Mouse (Mus musculus): Measurements from ENCODE around the gene Ythdc1. TPM values are rescaled to one million over a fixed set of nuclear protein-coding genes. Genes with fewer than 3 reads are reported as not detected.
A peak's percentile ranks its signal among the peaks of the same experiment; 100 is the strongest.
"Not testable (repeated sequence)": the region's sequence is repeated elsewhere in the genome, so short reads cannot be mapped to it uniquely, and the experiment has no call there.

The Ythdc1 gene
- polyA plus RNA-seq, 1 experiment from 2014 or later: 42.2 TPM

GRCm38 (mm10) chr5:86836378-86836777 lies 32.4 kb downstream of the Ythdc1 start:
- not testable (repeated sequence) for H3K4me1 ChIP-seq; H3K27ac ChIP-seq; H3K9me3 ChIP-seq; H3K4me2 ChIP-seq; H3K27me3 ChIP-seq (replicated peaks); H3K4me3 ChIP-seq (replicated peaks); H3K36me3 ChIP-seq; H3K9ac ChIP-seq; ATAC-seq (ENCODE audit: insufficient read depth, low FRiP score, low read depth)
- WGBS: 90% methylated on average over 4 of the region's 4 CpGs

GRCm38 (mm10) chr5:86838110-86838509 lies 34.1 kb downstream of the Ythdc1 start:
- Histone ChIP-seq H3K27ac (no peak overlapping the region), H3K4me2 (no peak overlapping the region)

GRCm38 (mm10) chr5:86839472-86839871 lies 35.5 kb downstream of the Ythdc1 start:
- Histone ChIP-seq H3K4me1 (no peaks in the 10 kb centered on the region), H3K36me3 (no peaks in the 10 kb centered on the region; the same call in 1 of the 2 replicates)

More at GRCm38 (mm10) chr5:86838110-86838509, 34.1 kb downstream of the Ythdc1 start:
- H3K9me3 ChIP-seq: no peaks in the 10 kb centered on the region
- WGBS: 71% methylated on average over 1 of the region's 1 CpGs
- H3K9ac ChIP-seq: no peak overlapping the region
- H3K27me3 ChIP-seq (replicated peaks): no peaks in the 10 kb centered on the region
- ATAC-seq (ENCODE audit: insufficient read depth, low FRiP score, low read depth): no peak
- H3K4me3 ChIP-seq (replicated peaks): no peak overlapping the region
- no peaks in the 10 kb centered on the region for H3K4me1 ChIP-seq
- H3K36me3 ChIP-seq: no peaks in the 10 kb centered on the region; the same call in 1 of the 2 replicates

GRCm38 (mm10) chr5:86840207-86840606 lies 36.2 kb downstream of the Ythdc1 start:
- H3K4me1 ChIP-seq: no peaks in the 10 kb centered on the region
- no peak for ATAC-seq (ENCODE audit: insufficient read depth, low FRiP score, low read depth)
- H3K36me3 ChIP-seq: no peaks in the 10 kb centered on the region; the same call in 1 of the 2 replicates
- no peaks in the 10 kb centered on the region for H3K9me3 ChIP-seq
- no peaks in the 10 kb centered on the region for H3K27me3 ChIP-seq (replicated peaks)
- no peak overlapping the region for H3K9ac ChIP-seq
- no peak overlapping the region for H3K4me2 ChIP-seq
- WGBS: 89% methylated on average over 2 of the region's 2 CpGs
- no peak overlapping the region for H3K4me3 ChIP-seq (replicated peaks)
- H3K27ac ChIP-seq: no peak overlapping the region

More at GRCm38 (mm10) chr5:86839472-86839871, 35.5 kb downstream of the Ythdc1 start:
- Histone ChIP-seq H3K4me3 (replicated peaks) (no peak overlapping the region), H3K9me3 (no peaks in the 10 kb centered on the region), H3K27ac (no peak overlapping the region), H3K27me3 (replicated peaks) (no peaks in the 10 kb centered on the region), H3K4me2 (no peak overlapping the region), H3K9ac (no peak overlapping the region)
- ATAC-seq (ENCODE audit: insufficient read depth, low FRiP score, low read depth): no peak
- 63% methylated on average over 1 of the region's 1 CpGs for WGBS

- not testable (repeated sequence) for H3K27ac ChIP-seq; H3K27me3 ChIP-seq (replicated peaks); ATAC-seq (ENCODE audit: insufficient read depth, low FRiP score, low read depth)
Observed at GRCm38 (mm10) chr5:86841261-86841660, 37.2 kb downstream of the Ythdc1 start.

GRCm38 (mm10) chr5:86850104-86850503 lies 46.1 kb downstream of the Ythdc1 start:
- H3K4me2 ChIP-seq: no peak overlapping the region
- no peak overlapping the region for H3K27ac ChIP-seq
- H3K27me3 ChIP-seq (replicated peaks): no peaks in the 10 kb centered on the region
- no peak for ATAC-seq (ENCODE audit: insufficient read depth, low FRiP score, low read depth)
- no peak overlapping the region for H3K9ac ChIP-seq
- H3K4me1 ChIP-seq: no peaks in the 10 kb centered on the region
- no peaks in the 10 kb centered on the region for H3K9me3 ChIP-seq
- no peak overlapping the region for H3K4me3 ChIP-seq (replicated peaks)
- H3K36me3 ChIP-seq: no peaks in the 10 kb centered on the region

More at GRCm38 (mm10) chr5:86841261-86841660, 37.2 kb downstream of the Ythdc1 start:
- not testable (repeated sequence) for H3K4me3 ChIP-seq (replicated peaks); H3K4me2 ChIP-seq; H3K9me3 ChIP-seq; H3K4me1 ChIP-seq; H3K36me3 ChIP-seq; H3K9ac ChIP-seq

GRCm38 (mm10) chr5:86851658-86852057 lies 47.6 kb downstream of the Ythdc1 start:
- WGBS: 48% methylated on average over 5 of the region's 5 CpGs
- no peak overlapping the region for H3K4me2 ChIP-seq
- no peak for ATAC-seq (ENCODE audit: insufficient read depth, low FRiP score, low read depth)

GRCm38 (mm10) chr5:86856505-86856904 lies 52.5 kb downstream of the Ythdc1 start:
- H3K9me3 ChIP-seq; H3K4me1 ChIP-seq; H3K9ac ChIP-seq; H3K27me3 ChIP-seq (replicated peaks); H3K4me3 ChIP-seq (replicated peaks); H3K36me3 ChIP-seq; H3K4me2 ChIP-seq: not testable (repeated sequence)
- peak overlapping the region; percentile 73; the same call in 1 of the 2 replicates for H3K27ac ChIP-seq
- ATAC-seq (ENCODE audit: insufficient read depth, low FRiP score, low read depth): 0 out of 2 replicates have a peak, but pooled peaks have one; percentile 53
- 53% methylated on average over 13 of the region's 13 CpGs for WGBS

More at GRCm38 (mm10) chr5:86851658-86852057, 47.6 kb downstream of the Ythdc1 start:
- Histone ChIP-seq H3K4me1 (no peaks in the 10 kb centered on the region), H3K27me3 (replicated peaks) (no peaks in the 10 kb centered on the region), H3K9me3 (no peaks in the 10 kb centered on the region), H3K4me3 (replicated peaks) (no peak overlapping the region), H3K36me3 (no peaks in the 10 kb centered on the region), H3K27ac (no peak overlapping the region), H3K9ac (no peak overlapping the region)

GRCm38 (mm10) chr5:86857682-86858081 lies 53.7 kb downstream of the Ythdc1 start:
- Histone ChIP-seq H3K4me3 (replicated peaks) (no peak overlapping the region), H3K27me3 (replicated peaks) (no peaks in the 10 kb centered on the region), H3K9ac (no peak overlapping the region), H3K4me1 (no peaks in the 10 kb centered on the region), H3K9me3 (no peaks in the 10 kb centered on the region), H3K27ac (no peak overlapping the region), H3K36me3 (no peaks in the 10 kb centered on the region), H3K4me2 (no peak overlapping the region)
- WGBS: 17% methylated on average over 1 of the region's 1 CpGs
- no peak for ATAC-seq (ENCODE audit: insufficient read depth, low FRiP score, low read depth)

- no peaks in the 10 kb centered on the region for H3K9me3 ChIP-seq
- no peak overlapping the region for H3K4me2 ChIP-seq
- ATAC-seq (ENCODE audit: insufficient read depth, low FRiP score, low read depth): no peak
- H3K27ac ChIP-seq: no peak overlapping the region
- no peaks in the 10 kb centered on the region for H3K27me3 ChIP-seq (replicated peaks)
- WGBS: 60% methylated on average over 3 of the region's 3 CpGs
- H3K4me1 ChIP-seq: no peaks in the 10 kb centered on the region
- H3K4me3 ChIP-seq (replicated peaks): no peak overlapping the region
- H3K36me3 ChIP-seq: no peaks in the 10 kb centered on the region
- H3K9ac ChIP-seq: no peak overlapping the region
Observed at GRCm38 (mm10) chr5:86858336-86858735, 54.3 kb downstream of the Ythdc1 start.

GRCm38 (mm10) chr5:86871877-86872276 lies 67.9 kb downstream of the Ythdc1 start:
- Histone ChIP-seq H3K27ac (no peak overlapping the region), H3K4me3 (replicated peaks) (no peak overlapping the region), H3K36me3 (no peaks in the 10 kb centered on the region), H3K9ac (no peak overlapping the region), H3K4me2 (no peak overlapping the region), H3K9me3 (no peaks in the 10 kb centered on the region), H3K27me3 (replicated peaks) (no peaks in the 10 kb centered on the region), H3K4me1 (no peaks in the 10 kb centered on the region)
- WGBS: 20% methylated on average over 1 of the region's 1 CpGs
- ATAC-seq (ENCODE audit: insufficient read depth, low FRiP score, low read depth): no peak
